Mouse (Mus musculus): ENCODE results near the gene Gm20388. TPM values are rescaled to one million over a fixed set of nuclear protein-coding genes. Genes with fewer than 3 reads are reported as not detected.

Gene Gm20388
- total RNA-seq, 2 experiments from 2014 or later = 5.8 TPM; not detected in 1

DNA sequence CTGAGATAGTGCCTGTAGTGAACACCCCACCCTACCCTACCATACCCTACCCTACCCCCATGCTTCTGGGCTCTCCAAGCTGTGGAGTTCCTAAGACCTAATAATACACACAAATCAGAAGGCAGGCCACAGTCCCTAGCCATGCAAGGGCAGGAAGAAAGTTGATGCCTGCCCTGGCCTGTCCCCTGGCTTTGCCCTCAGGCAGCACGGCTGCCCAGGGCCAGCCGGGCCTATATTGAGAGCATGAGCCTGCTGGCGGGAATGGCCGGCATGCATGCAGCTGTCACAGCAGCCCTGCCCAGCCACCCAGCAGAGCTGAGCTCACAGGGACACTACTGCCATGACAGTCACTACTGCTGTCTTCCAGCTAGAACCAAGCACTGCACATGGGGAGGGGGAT lies 3972.5 kb downstream of the Gm20388 start:
- DNase-seq = no peak

DNA sequence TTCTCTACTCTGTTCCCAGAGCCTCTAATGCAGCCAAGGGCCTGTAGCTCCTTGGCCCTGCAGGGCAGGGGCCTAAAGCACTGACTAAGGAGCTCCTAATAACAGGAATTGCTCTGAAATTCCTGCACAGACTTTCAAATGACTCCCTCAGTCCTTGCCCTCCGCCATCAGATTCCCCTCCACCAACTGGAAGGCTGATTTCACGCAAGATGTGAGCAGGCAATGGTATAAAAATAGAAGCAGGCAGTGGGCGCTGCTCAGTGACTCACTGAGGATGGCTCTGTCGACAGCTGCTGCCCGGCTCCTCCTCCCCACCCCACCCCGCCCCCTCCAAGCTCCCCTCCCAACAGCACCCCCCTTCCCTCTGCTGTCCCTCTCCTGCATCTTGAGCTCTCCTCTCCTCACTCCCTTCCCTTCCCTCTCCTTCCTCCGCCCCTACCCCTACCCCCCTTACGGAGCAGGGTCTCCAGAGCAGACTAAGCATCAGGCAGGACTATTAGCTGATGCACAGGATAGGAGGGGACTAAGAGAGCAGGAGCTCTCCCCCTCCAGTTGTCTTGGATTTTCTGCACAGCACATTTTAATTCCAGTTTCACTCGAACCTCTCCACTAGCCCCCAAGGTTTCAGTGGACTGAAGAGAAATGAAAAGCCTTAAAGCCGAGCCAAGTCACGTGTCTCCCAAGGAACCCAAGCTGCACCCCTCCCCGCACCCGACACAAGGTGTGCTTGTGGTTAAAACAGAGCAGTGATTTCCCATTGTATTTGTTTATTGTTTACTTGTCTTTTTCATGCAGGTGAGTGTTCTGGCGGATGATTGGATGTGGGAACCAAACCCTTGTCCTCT lies 3974.3 kb downstream of the Gm20388 start:
- peak; percentile 25 for DNase-seq

DNA sequence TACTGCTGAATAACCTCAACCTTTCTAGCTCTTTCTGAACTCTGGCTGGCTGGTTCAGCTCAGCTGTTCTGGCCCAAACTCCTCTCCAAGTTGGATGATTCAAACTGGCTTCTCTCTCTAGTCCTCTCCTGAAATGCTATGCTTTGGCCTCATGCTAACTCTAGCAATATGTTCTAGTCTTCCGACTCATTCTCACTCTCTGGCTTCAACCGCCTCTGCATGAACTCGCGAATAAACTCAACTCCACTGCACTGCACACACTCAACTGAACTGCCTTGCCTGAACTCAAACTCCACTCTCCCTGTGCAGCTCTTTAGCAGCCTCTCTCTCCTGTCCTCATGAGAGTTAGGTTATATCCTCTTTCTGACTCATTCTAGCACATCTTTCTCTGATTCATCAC lies 3976.5 kb downstream of the Gm20388 start:
- DNase-seq = no peak

DNA sequence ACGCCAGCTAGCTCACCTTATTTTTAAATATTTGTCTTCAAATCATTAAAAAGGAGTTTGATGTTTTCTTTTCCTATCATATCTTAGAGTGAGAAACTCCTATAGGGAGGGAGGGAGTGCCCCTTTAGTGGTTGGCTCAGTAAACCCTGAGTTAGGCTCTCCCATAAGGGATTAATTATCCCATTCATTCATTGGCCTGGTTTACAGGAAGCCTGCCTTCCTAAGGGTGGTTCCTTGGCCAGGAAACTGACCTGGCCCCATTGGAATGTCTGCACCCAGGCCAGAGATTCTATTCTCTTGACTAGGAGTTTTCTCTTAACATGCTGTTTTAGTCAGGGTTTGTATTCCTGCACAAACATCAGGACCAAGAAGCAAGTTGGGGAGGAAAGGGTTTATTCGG lies 3977.3 kb downstream of the Gm20388 start:
- DNase-seq = no peak

DNA sequence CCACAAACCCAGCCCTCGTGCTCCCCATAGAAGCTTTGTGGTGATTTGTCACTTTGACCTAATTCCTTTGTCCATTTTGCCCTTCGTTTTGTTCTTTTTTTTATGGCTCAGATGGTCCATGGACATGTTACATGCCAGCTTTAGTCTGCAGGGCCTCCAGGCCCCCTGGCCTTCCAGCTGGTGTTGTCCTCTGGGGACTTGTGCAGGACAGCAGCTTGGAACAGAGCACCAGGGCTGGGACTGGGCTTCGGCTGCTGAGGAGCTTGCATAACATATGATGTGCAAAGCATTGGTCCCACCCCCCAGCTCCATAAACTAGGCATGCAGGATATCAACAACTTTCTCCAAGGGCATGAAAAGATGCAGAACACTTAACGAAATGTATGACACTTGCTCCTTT lies 3979.2 kb downstream of the Gm20388 start:
- DNase-seq = no peak

DNA sequence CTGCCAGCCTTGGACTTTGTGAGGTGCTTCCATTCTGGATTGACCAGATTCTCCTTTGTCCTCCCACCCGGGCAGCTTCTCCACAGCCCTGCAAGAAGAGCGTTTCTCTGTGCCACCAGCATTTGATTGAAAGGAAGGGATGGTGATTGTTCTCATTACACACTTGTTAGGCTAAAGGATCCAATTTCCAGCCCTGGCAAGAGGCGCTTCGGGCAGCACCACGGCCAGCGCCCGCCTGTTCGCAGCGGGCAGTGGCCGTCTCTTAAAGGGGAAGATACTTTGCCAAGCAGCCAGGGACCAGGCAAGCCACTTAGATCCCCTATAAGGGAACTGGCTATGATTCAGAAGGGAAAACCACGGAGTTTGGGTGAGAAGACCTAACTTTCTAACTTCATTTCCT lies 3980.6 kb downstream of the Gm20388 start:
- DNase-seq = peak; percentile 69

DNA sequence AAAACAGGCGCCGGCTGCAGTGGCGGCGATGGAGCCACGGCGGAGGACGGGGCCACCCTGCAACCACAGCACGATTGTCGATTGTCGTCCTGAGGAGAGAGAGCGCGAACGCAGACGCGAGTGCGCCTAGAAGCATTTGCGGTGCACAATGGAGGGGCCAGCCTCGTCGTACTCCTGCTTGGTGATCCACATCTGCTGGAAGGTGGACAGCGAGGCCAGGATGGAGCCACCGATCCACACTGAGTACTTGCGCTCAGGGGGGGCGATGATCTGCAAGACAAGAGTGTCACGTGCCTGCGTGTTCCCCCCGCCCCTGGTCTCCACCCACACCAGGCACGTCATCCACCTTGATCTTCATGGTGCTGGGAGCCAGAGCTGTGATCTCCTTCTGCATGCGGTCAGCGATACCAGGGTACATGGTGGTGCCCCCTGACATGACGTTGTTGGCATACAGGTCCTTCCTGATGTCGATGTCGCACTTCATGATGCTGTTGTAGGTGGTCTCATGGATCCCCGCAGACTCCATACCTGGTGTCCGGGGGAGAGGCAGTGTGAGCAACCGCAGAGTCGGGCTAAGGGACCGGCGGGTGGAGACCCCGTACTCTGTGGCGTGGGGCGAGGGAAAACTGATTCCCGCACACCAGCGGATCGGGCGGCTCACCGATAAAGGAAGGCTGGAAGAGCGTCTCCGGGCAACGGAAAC lies 3981.4 kb downstream of the Gm20388 start:
- no peak for DNase-seq

DNA sequence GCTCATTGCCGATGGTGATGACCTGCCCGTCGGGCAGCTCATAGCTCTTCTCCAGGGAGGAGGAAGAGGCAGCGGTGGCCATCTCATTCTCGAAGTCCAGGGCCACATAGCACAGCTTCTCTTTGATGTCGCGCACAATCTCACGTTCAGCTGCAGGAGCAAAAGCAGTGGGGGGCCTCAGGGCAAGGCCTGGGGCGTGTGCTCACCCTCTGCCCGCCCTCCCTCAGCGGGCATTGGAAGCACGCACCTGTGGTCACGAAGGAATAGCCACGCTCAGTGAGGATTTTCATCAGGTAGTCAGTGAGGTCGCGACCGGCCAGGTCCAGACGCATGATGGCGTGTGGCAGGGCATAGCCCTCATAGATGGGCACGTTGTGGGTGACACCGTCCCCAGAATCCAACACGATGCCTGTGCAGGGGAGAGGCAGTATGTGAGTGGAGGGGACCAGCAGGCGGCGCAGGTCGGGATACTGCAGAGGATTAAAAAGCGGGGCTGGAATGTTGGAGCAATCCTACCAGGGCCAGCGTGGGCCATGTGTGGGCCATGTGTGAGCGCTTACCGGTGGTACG lies 3982.0 kb downstream of the Gm20388 start:
- DNase-seq = no peak

DNA sequence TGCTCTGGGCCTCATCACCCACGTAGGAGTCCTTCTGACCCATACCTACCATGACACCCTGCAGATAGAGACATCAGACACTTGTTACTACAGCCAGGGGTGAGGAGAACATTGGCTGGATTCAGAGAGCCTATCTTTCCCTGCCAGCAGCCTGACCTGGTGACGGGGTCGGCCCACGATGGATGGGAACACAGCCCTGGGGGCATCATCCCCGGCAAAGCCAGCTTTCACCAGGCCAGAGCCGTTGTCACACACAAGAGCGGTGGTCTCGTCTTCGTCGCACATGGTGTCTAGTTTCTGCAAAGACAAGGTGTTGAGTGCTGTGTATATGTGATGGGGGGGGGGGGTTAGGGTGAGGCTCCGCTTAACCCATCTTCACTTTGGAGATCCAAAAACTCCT lies 3982.8 kb downstream of the Gm20388 start:
- DNase-seq = no peak

DNA sequence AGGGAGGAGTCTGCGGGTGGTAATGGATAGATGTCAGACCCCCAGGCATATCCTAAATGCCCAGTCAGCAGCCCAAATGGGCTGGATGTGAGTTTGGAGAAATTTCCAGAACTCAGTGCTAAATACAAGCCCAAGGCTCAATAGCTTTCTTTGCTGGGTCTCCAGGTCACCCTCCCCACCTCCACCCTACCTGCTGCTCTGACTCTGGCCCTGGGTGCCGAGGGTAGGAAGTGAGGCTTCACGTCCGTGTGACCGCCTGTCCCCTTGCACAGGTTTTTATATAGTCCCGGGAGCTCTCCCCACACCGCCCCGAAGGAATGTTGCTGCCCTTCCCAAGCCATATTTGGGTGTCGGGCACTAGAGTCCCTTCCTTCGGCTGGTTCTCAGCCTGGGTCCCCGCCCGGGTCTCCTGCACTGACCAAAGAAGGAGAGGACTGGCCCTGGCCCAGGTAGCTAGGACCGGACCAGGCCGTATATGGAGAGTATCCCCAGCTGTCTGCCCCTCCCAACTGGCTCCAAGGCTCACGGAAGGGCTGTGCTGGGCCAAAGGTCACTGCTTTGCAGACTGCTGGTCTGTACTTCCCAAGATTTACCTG lies 3984.0 kb downstream of the Gm20388 start, which contains the start of gene Acta1:
Gene Acta1 (minus strand): TSS at position 250 of the 596 bp plus-strand sequence.
- peak; percentile 56 for DNase-seq

DNA sequence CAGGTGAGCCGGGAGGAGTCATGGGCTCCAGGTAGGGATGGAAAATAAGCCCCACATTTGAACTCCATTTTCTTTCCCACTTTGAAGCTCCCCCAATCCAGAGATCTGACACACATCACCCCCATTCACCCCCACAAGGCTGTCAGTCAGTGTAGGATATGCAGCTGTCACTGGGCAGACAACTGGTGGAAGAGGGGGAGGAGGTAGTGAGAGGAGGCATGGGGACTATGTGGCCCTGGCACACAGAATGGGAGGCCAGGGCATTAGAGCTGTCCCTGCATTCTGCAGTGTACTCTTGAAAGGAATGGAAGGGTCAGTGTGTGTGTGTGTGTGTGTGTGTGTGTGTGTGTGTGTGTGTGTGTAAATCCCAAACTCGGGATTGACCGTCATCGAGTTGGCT lies 3984.6 kb downstream of the Gm20388 start:
- DNase-seq = no peak

DNA sequence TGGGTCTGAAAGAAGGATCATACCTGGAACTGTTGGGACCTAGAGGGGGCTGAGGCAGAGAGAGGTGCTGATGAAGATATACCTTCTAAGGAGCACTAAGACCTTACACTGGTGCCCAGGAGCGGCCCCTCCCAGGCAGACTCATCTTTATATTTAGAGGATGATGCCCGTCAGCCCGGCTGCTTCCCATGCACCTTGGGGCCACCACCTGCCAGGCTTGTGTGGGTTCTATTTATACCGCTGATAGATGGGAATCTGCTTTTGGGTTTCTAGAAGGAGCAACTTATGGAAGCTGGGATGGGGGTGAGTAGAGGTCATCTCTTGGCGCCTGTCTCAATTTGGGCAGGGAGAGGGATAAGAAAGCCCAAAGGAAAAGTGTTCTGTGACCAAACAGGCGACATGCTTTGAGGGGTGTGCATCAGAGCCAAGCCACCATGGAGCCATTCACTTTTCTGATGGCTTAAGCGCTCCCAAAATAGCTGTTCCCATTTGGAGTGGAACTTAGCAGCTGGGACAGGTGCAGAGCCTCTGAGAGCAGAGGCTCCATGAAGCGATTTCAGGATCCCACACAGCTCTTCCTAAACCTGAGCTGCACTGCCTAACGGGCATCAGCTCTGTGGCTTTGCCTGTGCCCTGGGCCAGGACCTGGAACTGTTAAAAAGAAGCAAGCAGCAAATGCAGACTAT lies 3985.2 kb downstream of the Gm20388 start:
- DNase-seq = no peak

DNA sequence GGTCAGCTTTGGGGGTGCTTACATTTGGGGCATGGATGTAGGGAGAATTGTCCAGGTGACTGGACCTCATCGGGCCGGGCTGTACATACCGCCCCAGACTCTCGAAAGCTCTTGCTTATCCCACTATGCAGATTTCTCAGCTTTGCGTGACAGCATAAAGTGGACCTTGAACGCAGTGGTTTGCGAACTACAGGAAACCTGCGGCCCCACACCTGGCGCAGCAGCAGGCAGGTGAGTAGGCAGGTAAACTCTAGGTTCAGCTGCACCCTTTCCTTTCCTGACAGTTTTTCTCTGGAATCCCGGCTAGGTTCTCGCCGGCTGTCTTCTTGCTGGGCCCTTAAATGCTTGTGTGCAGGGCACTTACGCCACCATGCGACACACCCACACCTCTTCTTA lies 3985.7 kb downstream of the Gm20388 start:
- DNase-seq = no peak

DNA sequence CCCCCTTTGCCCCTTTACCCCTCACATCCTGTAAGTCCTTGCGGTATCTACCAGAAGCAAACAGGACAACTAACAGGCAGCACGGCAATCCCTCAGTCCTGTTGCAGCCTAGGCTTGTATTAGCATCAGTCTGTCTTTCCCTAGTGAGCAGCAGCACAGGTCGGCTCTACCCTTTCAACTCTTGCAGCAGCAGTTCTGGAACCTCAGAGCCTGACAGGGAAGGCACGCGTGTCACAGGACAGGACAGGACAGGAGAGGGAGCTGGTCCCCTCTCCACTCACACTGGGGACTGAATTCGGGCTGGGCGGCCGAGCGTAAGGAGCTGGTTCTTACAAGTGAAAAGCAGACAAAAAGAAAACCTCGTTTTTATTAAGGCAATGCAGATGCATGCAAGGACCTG lies 3986.1 kb downstream of the Gm20388 start:
- no peak for DNase-seq

DNA sequence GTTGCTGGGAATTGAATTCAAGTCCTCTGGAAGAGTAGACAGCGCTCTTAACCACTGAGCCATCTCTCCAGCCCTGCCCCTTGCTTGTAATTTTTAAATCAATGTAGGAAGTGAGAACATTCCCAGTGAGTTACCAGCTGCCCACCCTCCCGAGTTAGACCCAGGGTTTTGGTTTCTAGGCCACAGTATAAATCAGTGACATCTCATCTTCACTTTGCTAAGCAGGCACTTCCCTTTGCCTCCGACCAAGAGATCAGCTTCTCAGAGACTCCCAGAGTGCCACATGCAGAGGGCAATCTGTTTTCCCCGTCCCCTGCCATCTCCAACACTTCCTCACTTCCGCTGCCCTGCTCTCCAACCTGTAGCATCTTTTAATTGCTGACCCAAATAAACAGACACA lies 3987.9 kb downstream of the Gm20388 start:
- DNase-seq = no peak

DNA sequence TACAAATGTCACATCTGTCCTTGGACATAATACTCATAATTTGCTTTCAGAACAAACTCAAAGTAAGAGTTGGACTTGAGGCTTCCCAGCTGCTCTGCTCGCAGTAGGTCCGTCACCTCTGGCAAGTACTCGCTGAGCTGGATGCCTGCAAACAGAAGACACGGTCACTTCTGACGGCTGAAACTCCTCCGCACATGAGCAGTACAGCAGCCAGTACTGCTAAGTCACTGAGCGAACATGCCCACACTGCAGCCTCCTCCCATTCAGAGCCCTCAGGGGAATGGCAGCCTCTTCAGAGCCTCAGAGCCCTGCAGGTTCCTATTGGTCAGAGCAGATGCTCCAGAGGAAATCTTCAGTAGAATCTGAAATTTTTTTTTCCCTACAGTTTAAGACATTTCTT lies 3988.7 kb downstream of the Gm20388 start:
- DNase-seq = no peak

DNA sequence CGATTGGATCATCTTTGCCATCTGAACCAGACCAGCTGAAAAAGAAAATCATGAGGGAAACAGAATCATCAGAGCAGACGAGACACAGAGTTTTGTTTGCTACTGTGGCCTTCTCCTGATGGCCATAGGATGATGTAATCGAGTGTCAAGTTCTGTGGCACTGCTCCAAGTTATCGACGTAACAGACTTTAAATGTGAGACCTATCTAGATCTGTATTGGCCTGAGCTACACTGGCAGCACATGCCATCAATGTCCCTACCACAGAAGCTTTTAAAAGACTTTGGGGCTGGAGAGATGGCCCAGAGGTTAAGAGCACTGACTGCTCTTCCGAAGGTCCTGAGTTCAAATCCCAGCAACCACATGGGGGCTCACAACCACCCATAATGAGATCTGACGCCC lies 3992.0 kb downstream of the Gm20388 start:
- DNase-seq = no peak

DNA sequence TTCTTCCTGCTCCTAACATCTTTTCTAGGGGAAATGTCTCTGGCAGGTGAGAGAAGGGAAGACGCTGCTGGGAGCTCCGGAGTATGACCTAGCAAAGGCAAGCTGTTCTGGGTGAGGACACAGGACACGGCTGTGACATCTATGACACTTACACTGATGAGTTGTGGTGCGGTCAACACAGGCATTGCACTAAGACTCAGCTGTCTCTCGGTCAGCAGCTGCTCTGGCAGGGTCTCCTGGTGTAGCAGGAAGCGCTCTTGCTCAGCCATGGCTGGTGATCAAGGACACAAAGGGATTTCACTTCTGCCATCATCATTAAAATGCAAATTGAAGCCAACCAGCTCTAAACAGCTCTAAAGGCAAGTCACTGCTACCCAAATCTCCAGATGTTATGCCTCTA lies 3997.0 kb downstream of the Gm20388 start:
- DNase-seq = no peak

DNA sequence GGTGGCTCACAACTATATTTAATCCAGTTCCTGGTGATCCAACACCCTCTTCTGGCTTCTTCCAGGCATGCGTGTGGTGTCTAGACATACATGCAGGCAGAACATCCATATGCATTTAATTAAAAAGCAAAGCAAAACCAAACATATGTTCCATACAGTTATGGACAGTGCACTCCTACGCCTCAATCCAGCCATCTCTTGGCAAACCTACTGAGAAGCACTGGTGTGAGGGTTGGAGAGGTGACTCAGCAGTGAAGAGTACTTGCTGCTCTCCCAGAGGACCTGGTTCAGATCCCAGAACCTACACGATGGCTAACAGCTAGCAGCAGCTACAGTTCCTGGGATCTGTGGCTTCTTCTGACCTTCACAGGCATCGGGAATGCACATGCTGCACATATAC lies 4001.6 kb downstream of the Gm20388 start:
- DNase-seq = no peak

DNA sequence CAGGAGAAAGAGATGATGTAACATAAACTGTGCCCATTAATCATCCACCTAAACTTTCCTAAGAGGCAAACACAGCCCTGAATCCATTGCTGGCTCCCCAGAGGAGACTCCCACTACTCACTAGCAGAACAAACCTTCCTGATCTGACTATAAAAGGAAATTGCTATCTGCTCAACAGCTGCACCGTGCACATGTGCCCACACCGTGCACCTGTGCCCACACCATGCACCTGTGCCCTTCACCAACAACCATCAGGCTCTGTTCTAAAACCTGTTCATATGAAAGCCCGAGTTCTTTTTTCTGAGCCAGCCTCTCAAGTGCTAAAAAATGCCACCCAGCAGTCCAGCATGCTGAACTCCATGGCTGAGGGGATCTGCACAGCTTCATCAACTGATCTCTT lies 4004.0 kb downstream of the Gm20388 start:
- DNase-seq = no peak

DNA sequence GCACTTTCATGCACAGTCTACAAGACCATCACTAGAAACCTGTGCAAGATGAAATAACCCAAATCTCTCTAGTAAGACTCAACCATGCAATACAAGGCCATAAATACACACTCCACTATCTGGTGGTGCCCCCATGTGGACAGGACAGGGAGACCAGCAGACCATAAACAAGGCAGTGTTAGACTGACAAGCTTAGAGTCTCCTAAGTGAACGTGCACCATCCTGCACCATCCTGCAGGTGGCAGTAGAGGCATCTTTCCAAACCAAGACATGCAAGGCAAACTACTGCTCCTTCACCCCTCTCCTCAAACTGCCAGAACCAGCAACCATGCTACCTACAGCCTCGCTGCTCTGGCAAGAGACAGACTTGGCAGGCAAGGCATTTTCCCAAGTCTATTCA lies 4014.1 kb downstream of the Gm20388 start:
- peak; percentile 88 for DNase-seq

DNA sequence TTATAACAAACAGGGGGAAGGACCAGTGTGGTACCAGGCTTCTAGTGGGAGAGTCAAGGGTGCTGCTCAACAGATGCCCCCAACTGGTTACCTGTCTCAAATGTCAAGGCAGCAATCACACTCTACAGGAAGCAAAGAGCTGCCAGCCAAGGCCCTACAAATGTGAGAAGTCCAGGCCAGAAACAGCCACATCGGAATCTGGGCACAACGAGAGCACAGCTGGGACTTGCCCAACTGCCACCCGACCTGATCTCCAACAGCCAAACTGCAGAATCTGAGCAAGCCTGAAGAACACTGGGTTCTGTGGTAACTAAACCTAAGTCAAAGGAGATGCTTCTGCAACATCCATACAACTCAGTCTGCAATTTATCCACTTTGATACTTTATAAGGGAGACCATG lies 4015.0 kb downstream of the Gm20388 start:
- DNase-seq = no peak

DNA sequence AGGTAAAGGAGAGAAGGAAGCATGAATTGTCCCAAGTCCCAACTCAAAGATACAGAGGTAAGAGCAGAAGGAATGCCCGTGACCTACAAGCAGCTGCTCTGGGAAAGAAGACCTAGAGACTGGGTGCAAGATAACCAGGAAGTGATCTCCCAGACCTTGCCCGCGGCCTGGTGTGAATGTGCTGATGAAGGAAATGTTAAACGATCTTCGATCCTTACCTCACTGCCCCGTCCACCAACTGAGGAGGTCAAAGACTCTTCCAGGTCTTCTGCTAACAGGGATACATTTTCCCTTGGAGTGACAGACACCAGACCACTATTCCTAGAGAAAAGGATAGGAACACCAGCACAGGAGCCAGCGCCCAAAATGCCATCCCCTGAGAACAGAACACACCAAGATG lies 4018.4 kb downstream of the Gm20388 start:
- no peak for DNase-seq

All from heart, postnatal 4 days (tissue).